Mouse (Mus musculus) E14TG2a.4 (cell line): ENCODE measurements around the gene Mrap.

Experiments used
- CTCF ChIP-seq: conservative IDR thresholded peaks from 2 replicates; pipeline ENCODE4 v1.5.1; 2014; ENCODE audit warnings: low read length
- POU5F1 ChIP-seq: IDR thresholded peaks from 2 replicates; pipeline ENCODE4 v1.6.1; 2014; ENCODE audit warnings: low read length, borderline replicate concordance

- TF ChIP-seq CTCF: no peak
- no peak for TF ChIP-seq POU5F1
These were observed 41.7 kb upstream of the Mrap start for GRCm38 (mm10) chr16:90696306-90696705.
